Comparison of ENCODE assay signal across 22 mouse cellular contexts in the genomic region with DNA sequence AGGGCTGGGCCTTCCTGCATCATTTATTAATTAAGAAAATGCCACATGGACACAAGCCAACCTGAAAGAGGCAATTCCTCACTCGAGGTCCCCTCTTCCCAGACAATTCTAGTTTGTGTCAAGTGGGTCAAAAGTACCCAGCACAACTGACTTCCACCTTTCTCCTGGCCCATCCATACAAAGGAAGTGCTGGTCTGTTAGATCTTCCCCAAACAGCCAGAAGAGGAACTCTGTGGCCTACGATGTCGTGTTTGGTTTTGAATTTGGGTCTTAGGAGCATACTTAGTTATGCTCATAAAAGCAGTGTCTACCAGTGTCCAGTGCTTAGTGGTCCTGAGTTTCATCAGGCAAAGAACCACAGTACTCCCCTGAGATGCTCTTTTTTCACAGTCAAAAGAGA.
A peak's percentile ranks its signal among the peaks of the same experiment; 100 is the strongest.
DNase-seq lines count a peak whose midpoint lies in the region; ATAC-seq and TF ChIP-seq lines count a peak whose summit lies in the region.
"Had no signal": no experiment of that assay in that cellular context is flagged by ENCODE, and none has a peak within 500 bp of the region (broad histone marks: within the 10 kb centered on the region; RNA-seq: fewer than 3 reads in every experiment).

No protein-coding gene starts in this region.

- peak; percentile 64 for ATAC-seq in common myeloid progenitor, adult 5-6 weeks (replicated peaks; ENCODE audit: low read depth, poor library complexity, severe bottlenecking)
- 0 out of 2 replicates have a peak, but pooled peaks have one; percentile 27 for ATAC-seq in monocyte, adult 5-6 weeks (replicated peaks; ENCODE audit: insufficient number of reproducible peaks, low FRiP score, low TSS enrichment, poor library complexity, severe bottlenecking)
- ATAC-seq: CD4-positive, CD25-positive, alpha-beta regulatory T cell, adult 4 months; forebrain, embryonic 15.5 days; hindbrain, postnatal 0 days; inflammation-experienced regulatory T-cells, adult 6 months; intestine, embryonic 16.5 days had no signal

- H3K36me3 ChIP-seq in macrophage (ENCODE audit: inconsistent target): no peaks in the 10 kb centered on the region
- H3K36me3 ChIP-seq in heart, adult 2 months (ENCODE audit: control insufficient read depth, insufficient read depth, low read length): no peaks in the 10 kb centered on the region
- H3K36me3 ChIP-seq: embryonic facial prominence, embryonic 12.5 days; embryonic facial prominence, embryonic 15.5 days; forebrain, embryonic 12.5 days; forebrain, embryonic 15.5 days had no signal

- no peak for DNase-seq in heart, adult 2 months
- no peak for DNase-seq in heart, postnatal 4 days
- DNase-seq in spleen, adult 12 weeks (ENCODE audit: low spot score): no peak
- DNase-seq: adrenal gland, postnatal 10 days; adrenal gland, postnatal 36 days; cerebellum, adult 11 months; cerebellum, adult 9-10 months; cerebellum, postnatal 14 days; gastrocnemius, postnatal 25 days had no signal

- no peaks in the 10 kb centered on the region for H3K27me3 ChIP-seq in heart, adult 2 months (ENCODE audit: control insufficient read depth, insufficient read depth, low read length)
- H3K27me3 ChIP-seq: embryonic facial prominence, embryonic 12.5 days; embryonic facial prominence, embryonic 15.5 days; forebrain, embryonic 12.5 days; forebrain, embryonic 15.5 days had no signal

- no peak overlapping the region for H3K9ac ChIP-seq in heart, adult 2 months (ENCODE audit: low read depth, low read length)
- H3K9ac ChIP-seq: embryonic facial prominence, embryonic 12.5 days; embryonic facial prominence, embryonic 15.5 days; forebrain, embryonic 12.5 days; forebrain, embryonic 15.5 days; hindbrain, embryonic 14.5 days had no signal

- no peaks in the 10 kb centered on the region for H3K79me2 ChIP-seq in macrophage (ENCODE audit: inconsistent target)
- no peaks in the 10 kb centered on the region for H3K79me2 ChIP-seq in heart, adult 2 months (replicated peaks; ENCODE audit: control insufficient read depth, insufficient read depth, low read length)

- intact Hi-C loops in heart, adult 2 months (cut with DNase I): no loop called here

- WGBS in macrophage (ENCODE audit: missing documents): 3% methylated on average over 3 of the region's 3 CpGs
- WGBS in heart, adult 2 months: 69% methylated on average over 3 of the region's 3 CpGs

- no peak for TF ChIP-seq CTCF in heart, adult 2 months (IDR thresholded peaks at IDR 0.05)

- H3K4me1 ChIP-seq in heart, adult 2 months (ENCODE audit: control insufficient read depth, insufficient read depth, low read length): peaks cover 5% of the 10 kb centered on the region; the same call in 1 of the 2 replicates
- H3K4me1 ChIP-seq: forebrain, embryonic 12.5 days; forebrain, embryonic 15.5 days had no signal

- TF ChIP-seq POLR2A in heart, adult 2 months (IDR thresholded peaks at IDR 0.05; ENCODE audit: insufficient read depth, low read depth, low read length): no peak

- no peak for TF ChIP-seq EP300 in heart, adult 2 months (IDR thresholded peaks at IDR 0.05; ENCODE audit: insufficient read depth, low read depth, low read length)

- H3K4me3 ChIP-seq in macrophage (ENCODE audit: inconsistent target): no peak overlapping the region
- H3K4me3 ChIP-seq in heart, adult 2 months: no peak overlapping the region
- H3K4me3 ChIP-seq: embryonic facial prominence, embryonic 12.5 days; embryonic facial prominence, embryonic 15.5 days; erythroblast, embryonic 14.5 days; forebrain, embryonic 12.5 days; forebrain, embryonic 15.5 days had no signal

- H3K27ac ChIP-seq in macrophage: peak overlapping the region; percentile 24; the same call in 1 of the 2 replicates
- H3K27ac ChIP-seq in heart, adult 2 months: no peak overlapping the region
- H3K27ac ChIP-seq: embryonic facial prominence, embryonic 12.5 days; embryonic facial prominence, embryonic 15.5 days; forebrain, embryonic 12.5 days; forebrain, embryonic 15.5 days; hindbrain, embryonic 14.5 days; hindbrain, postnatal 0 days had no signal
